Mouse (Mus musculus) testis, adult 2 months (tissue): ENCODE data around the gene Aldh3a2.

Source experiments
- CTCF ChIP-seq: fragments of 200-500 bp; IDR thresholded peaks from 2 replicates; pipeline ENCODE4 v1.5.1; 2012; ENCODE audit warnings: low read depth, mild to moderate bottlenecking, inconsistent platforms, low read length, moderate library complexity; ENCODE audit not compliant: control insufficient read depth, insufficient read depth, insufficient replicate concordance
- POLR2A ChIP-seq: fragments of 200-500 bp; IDR thresholded peaks from 2 replicates; pipeline ENCODE4 v1.6.1; 2012; ENCODE audit warnings: low read depth, mild to moderate bottlenecking, inconsistent platforms, low read length, moderate library complexity; ENCODE audit not compliant: control insufficient read depth

DNA sequence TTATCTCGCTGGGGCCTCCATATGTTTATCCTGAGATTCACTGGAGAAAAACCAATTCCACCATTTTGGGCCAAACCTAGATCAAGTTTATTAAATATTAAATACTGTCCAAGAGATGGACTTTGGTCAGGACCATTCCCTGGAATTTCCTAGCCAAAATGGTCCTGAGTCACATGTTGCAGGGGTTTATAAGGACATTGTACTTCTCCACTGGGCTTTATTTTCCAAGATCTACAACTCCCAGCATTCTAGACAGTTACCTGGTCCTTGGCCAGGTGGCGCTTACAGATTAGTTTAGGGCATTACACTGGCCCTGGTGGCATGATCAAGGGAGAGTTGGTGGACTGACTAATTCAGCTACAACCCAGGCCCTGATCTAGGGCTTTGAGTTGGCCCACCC lies 28.3 kb upstream of the Aldh3a2 start:
- TF ChIP-seq POLR2A (no peak), CTCF (no peak)
